Mouse (Mus musculus) kidney, postnatal 36 days (tissue): Measurements from ENCODE around the gene Nsun4.

Source experiments
- DNase-seq, 2 experiments: peaks; one replicate each; pipeline ENCODE4 v3.0.0; 2021 to 2022; ENCODE audit warnings: mixed read lengths in 2 of 2

The Nsun4 gene

GRCm38 (mm10) chr4:116053399-116053961 lies at the start of gene Nsun4:
Gene Nsun4, minus strand, starts transcription at chr4:116053876.
- peak; percentile 94 for DNase-seq

- DNase-seq = no peak
Measured at GRCm38 (mm10) chr4:116100959-116101358, 47.3 kb upstream of the Nsun4 start.

GRCm38 (mm10) chr4:116097211-116097610 lies 43.5 kb upstream of the Nsun4 start:
- no peak for DNase-seq

GRCm38 (mm10) chr4:116096291-116096690 lies 42.6 kb upstream of the Nsun4 start:
- no peak for DNase-seq

- DNase-seq = no peak
Measured at GRCm38 (mm10) chr4:116088510-116089249, 35.0 kb upstream of the Nsun4 start.

GRCm38 (mm10) chr4:116077240-116078095 lies 23.8 kb upstream of the Nsun4 start:
- peak in 1 of 2 experiments; percentile 9 for DNase-seq

GRCm38 (mm10) chr4:116076369-116077231 lies 22.9 kb upstream of the Nsun4 start:
- DNase-seq = peak; percentile 13 to 54

- DNase-seq = peak; percentile 59 to 84
Measured at GRCm38 (mm10) chr4:116075631-116076368, 22.1 kb upstream of the Nsun4 start.

- peak; percentile 95 for DNase-seq
Measured at GRCm38 (mm10) chr4:116074861-116075620, 21.4 kb upstream of the Nsun4 start, which contains the start of the genes Uqcrh and Lrrc41. Gene Uqcrh, minus strand, starts transcription at chr4:116075071. Gene Lrrc41, plus strand, starts transcription at chr4:116075269.

- DNase-seq = peak in 1 of 2 experiments; percentile 12
Measured at GRCm38 (mm10) chr4:116074145-116074675, 20.5 kb upstream of the Nsun4 start.

- DNase-seq = peak in 1 of 2 experiments; percentile 17
Measured at GRCm38 (mm10) chr4:116073146-116073545, 19.5 kb upstream of the Nsun4 start.

GRCm38 (mm10) chr4:116070116-116070515 lies 16.4 kb upstream of the Nsun4 start:
- DNase-seq = no peak

GRCm38 (mm10) chr4:116063855-116064254 lies 10.2 kb upstream of the Nsun4 start:
- DNase-seq = no peak

- DNase-seq = no peak
Measured at GRCm38 (mm10) chr4:116059012-116059726, 5.5 kb upstream of the Nsun4 start.

GRCm38 (mm10) chr4:116057559-116057958 lies 3.9 kb upstream of the Nsun4 start:
- no peak for DNase-seq

GRCm38 (mm10) chr4:116052526-116053293 lies 966 bp downstream of the Nsun4 start:
- DNase-seq = peak; percentile 73 to 80

GRCm38 (mm10) chr4:116049211-116049610 lies 4.5 kb downstream of the Nsun4 start:
- DNase-seq = no peak

GRCm38 (mm10) chr4:116048130-116048920 lies 5.4 kb downstream of the Nsun4 start:
- no peak for DNase-seq
